Mouse (Mus musculus): ENCODE data around the gene Tmcc3. TPM values are rescaled to one million over a fixed set of nuclear protein-coding genes. Genes with fewer than 3 reads are reported as not detected.
A peak's percentile ranks its signal among the peaks of the same experiment; 100 is the strongest.

The Tmcc3 gene
- total RNA-seq, 2 experiments from 2014 or later, result 23.1 to 23.6 TPM

DNA sequence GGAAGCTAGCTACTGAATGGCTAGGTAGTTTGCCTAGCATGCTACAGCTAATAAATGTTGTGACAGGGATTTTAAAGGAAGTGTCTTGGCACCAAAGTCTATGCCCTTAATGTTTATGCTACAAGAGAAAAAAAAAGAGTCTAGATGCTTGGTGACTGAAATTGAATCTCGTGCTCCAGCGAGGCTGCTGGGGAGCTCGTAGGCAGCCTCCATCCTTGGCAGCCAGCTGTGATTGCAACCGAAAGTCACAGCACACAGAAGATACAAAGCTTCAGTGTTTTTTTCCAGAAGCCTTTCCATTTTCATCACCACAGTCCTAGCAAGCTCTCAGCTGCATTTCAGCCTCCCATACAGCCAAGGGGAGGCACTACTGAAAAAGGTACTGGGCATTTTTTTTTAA is 6.8 kb downstream of the Tmcc3 start:
- intact Hi-C loops (cut with DNase I), result no loop called here
- peak; percentile 28 to 33 for DNase-seq (ENCODE audit: low spot score in 2 of 2)

DNA sequence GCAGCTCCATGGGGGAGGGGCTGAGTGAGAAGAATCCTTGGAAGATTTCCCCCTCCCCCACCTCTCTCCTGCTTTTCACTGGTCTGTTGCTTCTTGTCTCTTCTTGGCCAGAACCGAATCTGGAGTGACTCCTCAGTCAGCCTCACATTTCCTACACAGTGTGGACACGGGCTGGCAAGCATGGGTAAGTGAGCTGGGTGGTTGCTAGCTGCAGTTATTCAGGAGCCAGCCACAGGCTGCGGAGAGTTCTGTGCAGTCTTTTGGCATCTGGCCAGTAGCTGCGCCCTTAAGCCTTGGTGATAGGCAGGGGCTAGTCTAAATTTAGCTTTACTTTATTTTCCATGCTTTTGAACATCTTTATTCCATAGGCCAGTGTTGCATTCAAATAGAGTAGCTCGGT is 18.2 kb downstream of the Tmcc3 start:
- intact Hi-C loops (cut with DNase I), result no loop called here
- no peak for DNase-seq (ENCODE audit: low spot score in 2 of 2)

DNA sequence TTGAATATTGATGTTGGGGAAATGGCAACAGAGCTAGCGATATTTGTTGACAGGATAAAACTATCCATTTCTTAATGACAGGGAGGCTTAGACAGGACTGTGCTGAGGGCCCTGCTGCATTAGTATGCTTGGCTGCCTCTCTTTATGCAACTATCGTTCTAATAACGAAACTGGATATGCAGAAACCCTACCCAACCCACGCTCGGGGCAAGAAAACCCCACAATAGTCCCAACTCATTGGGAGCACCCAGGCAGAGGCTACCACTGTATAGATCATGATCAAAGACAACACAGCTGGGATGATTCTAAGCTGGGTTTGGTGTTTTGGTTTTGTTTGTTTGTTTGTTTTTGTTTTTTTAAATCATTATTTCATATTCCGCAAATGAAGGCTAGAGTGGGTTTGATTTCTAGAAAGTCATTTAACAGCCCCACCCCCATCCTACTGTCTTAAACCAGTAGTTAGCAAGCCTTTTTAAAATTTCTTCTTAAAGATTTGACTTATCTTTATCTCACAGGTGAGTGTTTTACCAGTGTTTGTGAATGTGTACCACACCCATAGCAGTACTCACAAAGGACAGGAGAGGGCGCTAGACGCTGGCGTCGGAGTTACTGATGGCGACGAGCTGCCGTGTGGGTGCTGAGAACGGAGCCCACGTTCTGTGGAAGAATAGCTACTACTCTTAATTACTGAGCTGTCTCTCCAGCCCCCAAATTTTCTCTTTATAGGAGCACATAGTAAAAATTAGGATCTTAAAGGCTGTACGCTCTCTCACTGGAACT is 20.8 kb downstream of the Tmcc3 start:
- intact Hi-C loops (cut with DNase I), result no loop called here
- no peak for DNase-seq (ENCODE audit: low spot score in 2 of 2)

DNA sequence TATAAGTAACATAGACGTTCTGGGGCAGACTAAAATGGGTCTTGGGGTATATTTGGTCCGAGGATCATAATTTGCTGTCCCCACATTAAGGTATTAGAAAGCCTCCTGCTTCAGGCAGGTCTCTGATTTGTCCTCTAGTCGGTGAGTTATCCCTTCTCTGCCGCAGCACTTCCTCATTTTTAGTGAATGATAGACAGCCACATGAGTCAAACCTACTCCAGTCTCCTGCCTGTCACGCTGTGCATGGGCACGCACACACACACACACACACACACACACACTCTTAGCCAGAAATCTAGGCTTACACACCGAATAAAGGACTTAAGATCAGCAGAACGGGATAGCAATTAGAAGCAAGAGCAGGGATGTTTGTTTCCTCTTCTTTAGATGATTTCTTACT is 21.6 kb downstream of the Tmcc3 start:
- DNase-seq (ENCODE audit: low spot score in 2 of 2), result no peak
- intact Hi-C loops (cut with DNase I), result no loop called here

DNA sequence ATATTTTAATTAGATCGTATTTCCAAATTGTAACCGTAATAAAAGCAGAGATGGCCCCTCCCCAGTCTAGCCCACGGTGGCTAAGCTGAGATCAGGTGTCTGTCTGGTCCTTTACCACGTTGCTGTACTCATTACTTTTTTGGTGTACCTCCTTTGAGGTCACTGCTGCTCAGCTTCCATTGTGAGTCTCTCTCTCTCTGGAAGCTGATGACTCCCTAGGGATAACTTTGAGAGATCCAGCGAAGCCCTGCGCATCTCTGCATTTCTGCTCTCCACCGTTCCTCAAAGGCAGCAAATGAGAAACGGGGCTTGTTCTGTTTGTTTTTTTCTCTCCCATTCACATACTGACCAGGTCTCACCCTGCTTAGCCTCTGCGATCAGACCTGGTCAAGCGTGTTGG is 23.3 kb downstream of the Tmcc3 start:
- DNase-seq (ENCODE audit: low spot score in 2 of 2), result no peak

DNA sequence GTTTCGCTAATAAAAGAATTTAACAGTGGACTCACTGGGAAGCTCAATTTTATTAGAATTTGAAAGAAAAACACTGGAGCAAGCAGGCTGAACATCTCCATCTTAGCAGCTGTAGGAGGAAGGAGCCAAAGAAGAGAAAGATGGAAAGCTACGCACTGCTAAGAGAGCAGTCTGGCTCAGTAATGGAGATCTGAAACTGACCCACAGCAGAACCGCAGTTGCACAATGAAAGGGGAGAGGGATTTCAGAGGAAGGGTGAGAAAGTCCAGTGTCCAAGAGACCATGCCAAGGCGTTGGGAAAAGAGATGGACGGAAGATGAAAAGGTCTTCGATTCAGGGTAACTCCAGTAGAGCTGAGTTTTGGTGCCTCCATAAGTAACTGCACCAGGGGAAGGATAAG is 24.3 kb downstream of the Tmcc3 start:
- no peak for DNase-seq (ENCODE audit: low spot score in 2 of 2)

More for the DNA sequence above, 23.3 kb downstream of the Tmcc3 start:
- intact Hi-C loops (cut with DNase I), result no loop called here

DNA sequence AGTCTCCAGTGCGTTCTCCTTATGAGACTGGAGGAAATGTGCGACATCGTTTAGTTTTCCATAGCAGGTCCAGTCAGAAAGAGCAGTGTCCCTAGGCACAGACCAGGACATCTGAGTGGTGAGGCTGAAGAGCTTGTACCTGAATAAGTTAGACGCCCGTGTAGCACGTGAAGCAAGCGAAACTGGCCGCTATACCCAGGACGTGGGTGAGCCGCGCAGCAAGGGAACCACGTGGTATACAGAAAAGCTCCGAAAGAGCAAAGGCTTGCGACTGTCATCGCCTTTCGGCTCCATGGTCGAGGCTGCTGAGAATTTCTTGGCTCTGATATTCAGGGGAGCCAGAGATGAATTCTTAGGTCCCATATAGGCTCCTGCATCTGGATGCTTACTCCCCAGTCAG is 29.8 kb downstream of the Tmcc3 start:
- DNase-seq (ENCODE audit: low spot score in 2 of 2), result no peak
- intact Hi-C loops (cut with DNase I), result no loop called here

More for the DNA sequence above, 24.3 kb downstream of the Tmcc3 start:
- intact Hi-C loops (cut with DNase I), result no loop called here

DNA sequence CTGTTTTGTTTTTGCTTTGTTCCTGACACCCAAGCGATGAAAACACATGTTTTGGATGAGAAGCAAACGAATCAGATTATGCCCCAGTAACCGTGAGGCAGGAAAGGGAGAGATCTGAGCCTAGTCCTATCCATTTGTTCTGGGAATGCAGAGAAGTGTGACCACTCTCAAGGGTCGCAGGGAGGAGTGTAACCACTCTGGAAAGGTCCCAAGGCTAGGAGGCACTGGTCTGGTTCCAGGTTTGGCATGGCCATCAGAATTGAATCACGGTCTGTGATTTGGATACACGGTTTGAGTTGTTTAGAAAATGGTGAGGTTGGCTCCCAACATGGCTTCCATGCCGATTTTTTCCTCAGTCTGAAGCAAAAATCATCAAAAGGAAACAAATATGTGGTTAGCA is 30.5 kb downstream of the Tmcc3 start:
- intact Hi-C loops (cut with DNase I), result no loop called here
- no peak for DNase-seq (ENCODE audit: low spot score in 2 of 2)

DNA sequence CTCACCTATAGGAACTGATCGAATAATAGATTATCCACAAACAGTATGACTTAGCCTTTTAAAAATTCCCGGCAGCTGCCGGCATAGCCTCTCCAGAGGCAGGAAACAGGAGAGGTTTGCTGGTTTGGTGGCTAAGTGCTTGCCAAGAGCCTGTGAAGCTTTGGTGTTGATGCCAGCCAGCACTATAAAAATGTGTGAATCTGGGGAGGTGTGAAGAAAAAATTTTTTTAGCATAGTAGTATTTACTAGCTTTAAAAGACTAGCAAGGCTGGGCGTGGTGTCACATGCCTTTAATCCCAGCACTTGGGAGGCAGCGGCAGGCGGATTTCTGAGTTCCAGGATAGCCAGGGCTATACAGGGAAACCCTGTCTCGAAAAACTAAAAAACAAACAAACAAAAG is 31.8 kb downstream of the Tmcc3 start:
- DNase-seq (ENCODE audit: low spot score in 2 of 2), result peak in 1 of 2 experiments; percentile 77
- intact Hi-C loops (cut with DNase I), result no loop called here

DNA sequence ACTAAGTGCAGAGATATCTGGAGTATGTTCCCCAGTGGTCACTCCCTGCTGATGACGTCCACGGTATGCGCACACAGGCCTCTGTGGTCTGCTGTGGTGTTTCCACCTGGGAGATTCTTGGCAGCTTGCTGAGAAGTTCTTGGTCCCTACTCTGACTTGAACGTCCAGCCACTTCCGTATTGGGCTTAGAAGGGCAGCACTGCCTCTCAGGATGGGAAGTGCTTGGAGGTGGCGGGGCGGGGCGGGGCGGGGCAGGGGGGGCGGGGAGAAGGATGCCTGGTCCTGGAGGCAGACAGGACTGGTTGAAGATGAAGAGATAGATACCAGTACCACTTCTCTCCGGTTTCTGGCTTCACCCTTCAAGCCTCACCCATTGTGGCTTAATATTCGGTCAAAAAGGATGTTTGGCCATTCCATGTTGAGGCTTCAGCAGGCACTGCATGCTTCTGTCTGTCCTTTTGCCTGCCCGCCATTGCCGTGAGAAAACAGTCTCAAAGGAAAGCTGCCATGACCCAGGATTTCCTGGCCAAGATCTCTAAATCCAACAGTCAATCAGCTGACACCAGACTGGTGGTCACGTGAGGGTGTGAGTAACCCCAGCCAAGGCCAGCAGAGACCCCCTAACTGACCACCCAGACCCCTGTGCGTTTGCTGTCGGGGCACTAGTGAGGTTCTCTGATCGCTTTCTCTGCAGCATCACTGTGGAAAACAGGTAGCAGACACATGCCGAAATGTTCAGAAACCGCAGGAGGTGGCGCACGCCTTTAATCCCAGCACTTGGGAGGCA is 33.1 kb downstream of the Tmcc3 start:
- DNase-seq (ENCODE audit: low spot score in 2 of 2), result no peak
- intact Hi-C loops (cut with DNase I), result no loop called here

DNA sequence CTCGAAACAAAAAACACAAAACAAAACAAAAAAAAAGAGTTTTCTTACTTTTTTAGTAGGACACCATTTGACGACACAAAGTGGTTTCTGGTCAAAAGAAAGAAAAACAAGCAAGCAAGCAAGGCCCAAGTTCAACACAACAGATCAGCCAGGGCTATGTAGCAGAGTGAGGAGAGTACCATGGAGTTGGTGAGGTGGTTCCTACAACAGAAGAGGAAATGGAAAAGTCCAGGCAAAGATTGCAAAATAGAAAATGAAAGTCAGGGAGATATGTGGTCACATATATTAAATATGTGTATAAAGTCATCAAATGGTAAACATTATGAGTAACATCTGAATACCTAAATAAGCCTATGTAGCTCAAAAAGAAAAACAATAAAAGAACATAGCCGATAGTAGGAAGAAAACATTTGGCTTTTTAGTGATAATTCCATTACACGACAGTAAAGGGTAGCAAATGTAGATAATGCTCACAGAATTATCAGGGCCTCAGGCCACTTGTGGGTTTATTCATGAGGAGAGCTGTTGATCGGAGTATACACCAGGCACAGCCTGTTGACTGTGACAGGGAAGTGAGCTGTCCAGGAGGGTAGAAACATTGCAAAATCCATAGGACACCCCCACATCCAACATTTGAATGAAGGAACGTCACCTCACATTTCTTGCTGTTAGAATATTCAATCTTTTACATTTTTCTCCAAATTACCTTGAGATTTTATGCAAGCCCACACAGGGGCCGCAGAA is 33.9 kb downstream of the Tmcc3 start:
- intact Hi-C loops (cut with DNase I), result no loop called here
- DNase-seq (ENCODE audit: low spot score in 2 of 2), result no peak

DNA sequence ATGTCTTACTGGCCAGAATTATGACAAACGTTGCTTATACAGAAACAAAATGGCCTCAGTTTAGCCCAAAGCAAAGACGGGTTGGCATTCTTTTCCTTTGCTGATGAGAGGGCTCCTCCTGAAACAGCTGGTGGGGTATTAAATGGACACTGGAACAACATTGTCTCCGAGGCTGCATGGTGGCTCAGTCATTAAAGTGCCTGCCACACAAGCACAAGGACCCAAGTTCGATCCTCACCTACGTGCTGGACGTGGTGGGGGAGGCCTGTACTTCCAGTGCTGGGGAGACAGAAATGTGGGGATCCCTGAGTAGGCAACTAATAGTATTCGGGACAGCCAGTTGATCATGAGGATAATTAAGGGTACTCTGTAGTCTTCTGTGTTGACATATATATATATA is 34.8 kb downstream of the Tmcc3 start:
- intact Hi-C loops (cut with DNase I), result no loop called here
- DNase-seq (ENCODE audit: low spot score in 2 of 2), result no peak

DNA sequence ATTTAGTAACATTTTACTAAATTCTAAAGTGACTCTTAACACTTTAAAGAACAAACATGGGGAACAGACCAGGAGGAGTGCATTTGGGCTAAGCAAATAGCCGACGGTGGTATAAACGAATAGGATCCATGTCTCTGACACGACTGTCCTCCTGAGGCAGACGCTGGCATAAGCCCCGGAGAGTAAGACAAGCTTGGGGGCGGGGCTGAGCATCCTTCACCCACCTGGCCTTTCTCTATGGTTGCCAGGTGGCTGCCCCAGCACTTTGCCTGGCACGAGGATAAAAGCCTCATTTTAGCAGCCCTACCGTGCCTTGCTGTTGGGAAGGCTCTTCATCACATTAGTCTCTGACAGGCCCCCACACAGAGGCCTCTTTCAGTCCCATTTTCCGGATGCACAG is 35.5 kb downstream of the Tmcc3 start:
- no peak for DNase-seq (ENCODE audit: low spot score in 2 of 2)
- intact Hi-C loops (cut with DNase I), result no loop called here

DNA sequence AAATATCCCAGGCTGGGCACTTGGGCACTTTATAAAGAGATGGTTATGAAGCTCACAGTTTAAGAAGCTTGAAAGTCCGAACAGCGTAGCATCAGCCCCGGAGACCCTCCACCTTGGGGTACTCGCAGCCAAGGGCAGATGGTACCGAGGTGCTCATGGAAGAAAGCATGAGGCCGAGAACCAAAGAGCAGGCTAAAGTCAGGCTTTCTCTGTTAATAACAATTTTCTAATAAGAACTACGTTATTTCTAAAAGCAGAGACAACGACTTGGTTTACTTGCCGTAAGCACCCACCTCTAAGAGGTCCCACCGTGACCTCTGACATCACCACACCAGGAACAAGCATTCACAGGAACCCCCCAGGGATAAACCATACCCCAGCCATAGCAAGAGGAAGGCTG is 36.2 kb downstream of the Tmcc3 start:
- intact Hi-C loops (cut with DNase I), result no loop called here
- no peak for DNase-seq (ENCODE audit: low spot score in 2 of 2)

DNA sequence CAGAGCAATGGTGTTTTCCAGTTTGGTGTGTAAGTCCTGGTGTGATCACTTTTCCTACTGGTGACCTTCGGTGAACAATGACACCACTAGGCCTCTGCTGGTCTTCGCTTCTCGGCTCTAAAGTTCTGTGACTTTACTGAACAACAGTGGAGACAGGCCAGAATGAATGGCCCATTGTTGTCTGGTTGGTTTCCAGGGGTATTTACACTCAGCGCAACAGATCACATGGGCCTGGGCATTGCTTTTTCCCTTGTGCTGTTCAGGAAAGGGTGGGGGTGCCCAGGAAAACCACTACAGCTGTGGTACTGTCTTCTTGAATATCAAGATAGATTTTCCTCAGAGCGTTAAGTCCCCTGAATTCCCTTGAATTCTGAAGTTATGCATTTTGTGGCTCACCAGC is 38.5 kb downstream of the Tmcc3 start:
- intact Hi-C loops (cut with DNase I), result no loop called here
- no peak for DNase-seq (ENCODE audit: low spot score in 2 of 2)

DNA sequence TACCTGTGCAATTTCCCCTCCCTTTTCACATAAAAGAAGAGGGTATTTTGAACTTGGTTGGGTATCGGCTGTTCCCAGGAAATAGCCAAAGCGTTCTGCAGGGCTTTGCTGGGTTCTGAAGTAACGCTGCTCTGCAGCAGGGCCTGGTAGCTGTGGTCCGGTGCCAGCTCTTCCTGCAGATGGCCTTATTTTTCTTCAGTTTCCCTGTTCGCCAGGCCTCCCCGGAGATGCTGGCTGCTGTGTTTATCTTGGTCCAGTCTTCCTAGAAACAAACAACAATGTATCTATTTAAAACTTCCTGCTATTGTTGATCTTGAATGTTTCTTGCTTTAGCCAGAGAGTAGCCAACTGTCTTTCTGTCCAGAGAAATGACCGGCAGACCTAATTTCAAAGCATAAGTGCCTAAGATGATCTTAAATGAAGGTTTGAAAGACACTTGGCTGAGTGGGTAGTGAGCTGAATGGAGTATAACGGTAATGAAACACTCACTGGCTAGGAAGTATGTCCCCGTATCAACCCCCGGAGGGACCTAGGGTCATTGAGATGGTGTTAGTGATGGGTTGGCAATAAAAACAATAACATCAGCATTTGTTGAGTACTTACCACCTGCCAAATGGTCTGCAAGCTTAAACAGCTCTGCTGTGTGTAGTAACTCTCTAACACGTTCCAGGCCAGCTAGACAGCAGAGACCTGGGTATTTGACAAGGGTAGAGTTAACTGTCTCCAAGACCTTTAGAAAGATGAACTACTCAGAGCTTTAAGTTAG is 39.3 kb downstream of the Tmcc3 start:
- DNase-seq (ENCODE audit: low spot score in 2 of 2), result peak in 1 of 2 experiments; percentile 17
- intact Hi-C loops (cut with DNase I), result no loop called here

DNA sequence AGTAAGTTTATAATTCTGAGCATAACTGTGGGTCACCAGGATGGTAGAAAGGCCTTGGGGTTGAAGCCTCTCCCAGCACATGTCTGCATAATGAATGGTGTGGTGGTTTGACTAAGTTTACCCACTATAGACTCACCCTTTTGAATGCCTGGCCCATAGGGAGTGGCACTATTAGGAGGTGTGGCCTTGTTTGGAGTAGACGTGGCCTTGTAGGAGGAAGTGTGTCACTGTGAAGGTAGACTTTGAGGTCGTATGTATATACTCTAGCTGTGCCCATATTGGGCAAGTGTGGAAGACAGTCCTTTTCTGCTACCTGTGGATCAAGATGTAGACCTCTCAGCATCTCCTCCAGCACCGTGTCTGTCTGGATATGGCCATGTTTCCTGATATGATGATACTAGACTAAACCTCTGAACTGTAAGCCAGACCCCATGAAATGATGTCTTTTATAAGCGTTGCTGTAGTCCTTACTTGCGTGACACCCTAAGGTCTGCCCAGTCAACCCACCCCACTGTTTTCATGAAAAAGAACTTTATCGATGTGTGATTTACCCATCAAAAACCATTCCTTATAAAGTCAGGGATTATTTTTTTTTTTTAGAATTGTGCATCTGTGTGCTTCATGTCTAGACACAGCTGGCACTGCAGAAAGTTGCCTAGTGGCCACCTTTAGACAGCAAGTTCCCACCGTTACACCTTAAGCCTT is 40.6 kb downstream of the Tmcc3 start:
- DNase-seq (ENCODE audit: low spot score in 2 of 2), result no peak
- intact Hi-C loops (cut with DNase I), result no loop called here

DNA sequence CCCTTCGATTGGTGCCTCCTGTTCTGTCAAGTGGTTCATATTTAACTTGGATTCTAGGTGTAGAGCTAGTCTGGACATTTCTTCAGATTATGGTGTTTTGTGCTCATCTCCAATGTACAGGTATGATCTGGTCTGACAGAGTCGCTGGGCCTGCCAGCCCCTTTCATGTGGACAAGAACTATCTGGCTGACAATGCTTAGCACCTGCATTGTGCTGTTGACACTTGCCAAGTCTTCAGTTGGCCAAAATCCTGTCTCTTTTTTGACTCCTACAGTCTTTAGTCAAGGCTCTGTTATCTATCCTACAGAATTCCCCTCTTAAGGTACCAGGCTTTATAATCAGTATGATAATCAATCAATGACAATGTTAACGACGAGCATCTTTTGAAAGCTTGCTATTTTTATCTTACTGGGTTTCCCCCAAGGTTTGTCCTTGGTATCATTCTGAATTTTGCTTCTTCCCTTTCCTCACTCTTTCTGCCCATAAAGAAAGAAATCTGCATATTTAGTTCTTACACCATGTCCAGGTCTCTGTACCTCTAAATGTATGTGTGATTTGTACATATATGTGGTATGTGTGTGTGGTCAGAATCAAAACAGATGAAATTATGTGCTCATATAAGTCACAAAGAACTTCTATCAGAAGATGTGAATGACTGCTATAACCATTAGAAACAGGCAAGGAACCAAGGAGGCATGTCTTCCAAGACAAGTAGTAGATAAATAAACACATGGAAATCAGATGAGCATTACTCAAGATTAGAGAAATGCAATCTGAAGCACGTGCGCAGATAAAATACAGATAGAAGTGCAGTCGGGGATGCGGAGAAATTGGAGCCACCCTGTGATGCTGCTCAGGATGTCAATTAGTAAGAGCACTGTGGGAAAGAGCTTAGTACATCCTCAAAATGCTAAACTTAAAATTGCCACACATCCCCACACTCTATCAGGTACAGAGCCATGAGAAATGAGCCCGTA is 41.4 kb downstream of the Tmcc3 start:
- intact Hi-C loops (cut with DNase I), result no loop called here
- no peak for DNase-seq (ENCODE audit: low spot score in 2 of 2)
